Mouse (Mus musculus) ovary, postnatal 14 days (tissue): ENCODE measurements around the gene Nob1.
A peak's percentile ranks its signal among the peaks of the same experiment; 100 is the strongest.

Experiments
- DNase-seq: peaks from one replicate; pipeline ENCODE4 v3.0.0; 2022; ENCODE audit warnings: low spot score

Nob1 gene

GRCm38 (mm10) chr8:107424597-107425229 is at the start of gene Nob1:
Gene Nob1, minus strand, starts transcription at chr8:107425051.
- peak; percentile 98 for DNase-seq

- no peak for DNase-seq
These were observed 48.5 kb upstream of the Nob1 start for GRCm38 (mm10) chr8:107473369-107473768.

GRCm38 (mm10) chr8:107472403-107473100 is 47.7 kb upstream of the Nob1 start:
- no peak for DNase-seq

GRCm38 (mm10) chr8:107470302-107470701 is 45.5 kb upstream of the Nob1 start:
- DNase-seq = no peak

GRCm38 (mm10) chr8:107468811-107469302 is 44.0 kb upstream of the Nob1 start:
- no peak for DNase-seq

- DNase-seq = no peak
These were observed 41.8 kb upstream of the Nob1 start for GRCm38 (mm10) chr8:107466642-107467041.

- no peak for DNase-seq
These were observed 40.6 kb upstream of the Nob1 start for GRCm38 (mm10) chr8:107465332-107465990.

- DNase-seq = no peak
These were observed 37.6 kb upstream of the Nob1 start for GRCm38 (mm10) chr8:107462423-107462822.

- DNase-seq = no peak
These were observed 33.4 kb upstream of the Nob1 start for GRCm38 (mm10) chr8:107458281-107458680.

GRCm38 (mm10) chr8:107457725-107458124 is 32.9 kb upstream of the Nob1 start:
- no peak for DNase-seq

GRCm38 (mm10) chr8:107455268-107455667 is 30.4 kb upstream of the Nob1 start:
- DNase-seq = peak; percentile 23

GRCm38 (mm10) chr8:107453386-107453785 is 28.5 kb upstream of the Nob1 start:
- no peak for DNase-seq

- DNase-seq = no peak
These were observed 26.7 kb upstream of the Nob1 start for GRCm38 (mm10) chr8:107451414-107452066.

GRCm38 (mm10) chr8:107449655-107450054 is 24.8 kb upstream of the Nob1 start:
- DNase-seq = no peak

GRCm38 (mm10) chr8:107449130-107449529 is 24.3 kb upstream of the Nob1 start:
- no peak for DNase-seq

GRCm38 (mm10) chr8:107448382-107448889 is 23.6 kb upstream of the Nob1 start:
- DNase-seq = no peak

GRCm38 (mm10) chr8:107447713-107448112 is 22.9 kb upstream of the Nob1 start:
- DNase-seq = no peak

GRCm38 (mm10) chr8:107444626-107445025 is 19.8 kb upstream of the Nob1 start:
- DNase-seq = no peak

GRCm38 (mm10) chr8:107439880-107440625 is 15.2 kb upstream of the Nob1 start:
- no peak for DNase-seq

GRCm38 (mm10) chr8:107437711-107438110 is 12.9 kb upstream of the Nob1 start:
- no peak for DNase-seq

GRCm38 (mm10) chr8:107436841-107437421 is 12.1 kb upstream of the Nob1 start:
- no peak for DNase-seq
